ENCODE assay signal across 9 mouse cellular contexts in the genomic region with DNA sequence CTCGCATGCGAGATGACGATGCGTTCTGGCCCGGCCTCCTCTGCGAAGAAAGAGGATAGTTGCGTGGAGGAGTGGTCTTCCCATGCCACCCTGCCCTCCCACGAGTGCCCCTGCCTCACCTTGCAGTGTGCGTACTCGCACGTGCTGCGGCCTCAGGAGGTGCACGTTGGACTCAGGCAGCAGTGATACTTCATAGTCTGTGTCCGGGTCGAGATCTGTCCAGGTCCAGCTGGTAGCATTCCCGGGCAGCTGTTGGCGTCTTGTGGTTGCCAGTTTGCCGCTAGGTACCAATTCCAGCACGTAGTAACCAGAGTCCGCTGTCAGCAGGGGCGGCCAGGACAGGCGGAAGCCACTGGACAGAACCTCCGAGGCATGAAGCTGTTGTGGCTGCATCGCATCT. TPM values are rescaled to one million over a fixed set of nuclear protein-coding genes. Genes with fewer than 3 reads are reported as not detected.
DNase-seq lines count a peak whose midpoint lies in the region; ATAC-seq and TF ChIP-seq lines count a peak whose summit lies in the region.
"Had no signal": no experiment of that assay in that cellular context is flagged by ENCODE, and none has a peak within 500 bp of the region (broad histone marks: within the 10 kb centered on the region; RNA-seq: fewer than 3 reads in every experiment).

No protein-coding gene starts in this region.

- no peaks in the 10 kb centered on the region for H3K36me3 ChIP-seq in liver, adult 2 months (ENCODE audit: control insufficient read depth, insufficient read depth, low read length)
- no peaks in the 10 kb centered on the region for H3K36me3 ChIP-seq in forebrain, embryonic 14.5 days (ENCODE audit: control insufficient read depth, insufficient read depth, low read length)
- no peaks in the 10 kb centered on the region for H3K36me3 ChIP-seq in neural tube, embryonic 15.5 days

- ATAC-seq in forebrain, embryonic 14.5 days: peak; percentile 35
- 0 out of 2 replicates have a peak, but pooled peaks have one; percentile 6 for ATAC-seq in neural tube, embryonic 15.5 days (ENCODE audit: low FRiP score)

- peak overlapping the region; percentile 69 for H3K4me2 ChIP-seq in forebrain, embryonic 14.5 days (ENCODE audit: low read length)
- peak overlapping the region; percentile 82 for H3K4me2 ChIP-seq in neural tube, embryonic 15.5 days

- peak overlapping the region; percentile 39 for H3K9ac ChIP-seq in liver, adult 2 months (ENCODE audit: low read depth, low read length)
- H3K9ac ChIP-seq in forebrain, embryonic 14.5 days (ENCODE audit: low read length): peak overlapping the region; percentile 64
- peak overlapping the region; percentile 64; the same call in 1 of the 2 replicates for H3K9ac ChIP-seq in neural tube, embryonic 15.5 days (replicated peaks)

- no peak for TF ChIP-seq CTCF in liver, adult 2 months (IDR thresholded peaks at IDR 0.05; ENCODE audit: low read depth, low read length)

- DNase-seq in liver, adult 2 months (ENCODE audit: extremely low read depth, low read depth, low spot score): peak; percentile 78
- DNase-seq in liver: no peak
- DNase-seq in forebrain, embryonic 14.5 days (ENCODE audit: low spot score): no peak
- DNase-seq in kidney, postnatal 25 days: peak; percentile 60 to 87
- DNase-seq in cerebellum, postnatal 14 days: no peak
- no peak for DNase-seq in left cerebral cortex, adult 8-10 months (ENCODE audit: low spot score in 2 of 2)
- DNase-seq in cerebellum, adult 9-11 months: no peak

- no peak overlapping the region for H3K27ac ChIP-seq in liver, adult 2 months (replicated peaks; ENCODE audit: insufficient read depth, low read depth, low read length)
- no peak overlapping the region for H3K27ac ChIP-seq in forebrain, embryonic 14.5 days (ENCODE audit: low read depth, low read length)
- H3K27ac ChIP-seq in neural tube, embryonic 15.5 days (replicated peaks): no peak overlapping the region; the same call in 1 of the 2 replicates

- no peaks in the 10 kb centered on the region for H3K9me3 ChIP-seq in forebrain, embryonic 14.5 days (replicated peaks; ENCODE audit: control insufficient read depth, low read length)
- H3K9me3 ChIP-seq in neural tube, embryonic 15.5 days (replicated peaks): no peaks in the 10 kb centered on the region

- peaks cover 4% of the 10 kb centered on the region; the same call in 1 of the 2 replicates for H3K4me1 ChIP-seq in liver, adult 2 months (ENCODE audit: control insufficient read depth, insufficient read depth, low read length)
- peaks cover 7% of the 10 kb centered on the region for H3K4me1 ChIP-seq in forebrain, embryonic 14.5 days (ENCODE audit: control insufficient read depth, insufficient read depth, low read length)
- peaks cover 33% of the 10 kb centered on the region for H3K4me1 ChIP-seq in neural tube, embryonic 15.5 days

- H3K4me3 ChIP-seq in liver, adult 2 months (ENCODE audit: insufficient read depth, low read depth, low read length): peak overlapping the region; percentile 70; the same call in 1 of the 2 replicates
- H3K4me3 ChIP-seq in forebrain, embryonic 14.5 days (ENCODE audit: low read depth, low read length): peak overlapping the region; percentile 39
- peak overlapping the region; percentile 48 for H3K4me3 ChIP-seq in neural tube, embryonic 15.5 days (replicated peaks)

- WGBS in liver, adult 2 months: 47% methylated on average over 24 of the region's 24 CpGs
- WGBS in forebrain, embryonic 14.5 days: 44% methylated on average over 24 of the region's 24 CpGs
- 45% methylated on average over 24 of the region's 24 CpGs for WGBS in neural tube, embryonic 15.5 days

- no peak for TF ChIP-seq POLR2A in liver, adult 2 months (IDR thresholded peaks at IDR 0.05; ENCODE audit: extremely low read depth, insufficient read depth, low read length)

- H3K79me2 ChIP-seq in liver, adult 2 months (ENCODE audit: control insufficient read depth, insufficient read depth, low read length): no peaks in the 10 kb centered on the region

- H3K27me3 ChIP-seq in liver, adult 2 months (ENCODE audit: control insufficient read depth, insufficient read depth, low read length): no peaks in the 10 kb centered on the region
- peaks cover 4% of the 10 kb centered on the region; the same call in 1 of the 2 replicates for H3K27me3 ChIP-seq in forebrain, embryonic 14.5 days (replicated peaks; ENCODE audit: control insufficient read depth, insufficient read depth, low read length)
- peaks cover 26% of the 10 kb centered on the region for H3K27me3 ChIP-seq in neural tube, embryonic 15.5 days (replicated peaks)

RNA-seq across cellular contexts. Expression of a gene that starts 3.9 kb away (rescaled TPM):
- total RNA-seq in liver, adult 2 months (2014; rRNA removed): 0.46 and 0.47 TPM in 2 replicates
- 0.32 and 0.56 TPM in 2 replicates for polyA plus RNA-seq in liver, adult 2 months (2012; rRNA removed)
- polyA plus RNA-seq in forebrain, embryonic 14.5 days (2014; fragmentation: Nextera tagmentation; extraction: Ambion mirVana): 21.8 and 24.6 TPM in 2 replicates
- polyA plus RNA-seq in neural tube, embryonic 15.5 days (2015; fragmentation: Nextera tagmentation; extraction: Ambion mirVana): 30.0 and 31.9 TPM in 2 replicates
- total RNA-seq in left cerebral cortex, adult 8-10 months (2022): 10 to 100 TPM; 14.0 to 14.9 (median 14.4) TPM

RNA-seq across cellular contexts. Expression of a gene that starts 9.7 kb away (rescaled TPM):
- total RNA-seq in liver, adult 2 months (2014; rRNA removed): 54.5 and 71.8 TPM in 2 replicates
- 83.0 and 129 TPM in 2 replicates for polyA plus RNA-seq in liver, adult 2 months (2012; rRNA removed)
- 62.0 and 70.0 TPM in 2 replicates for polyA plus RNA-seq in forebrain, embryonic 14.5 days (2014; fragmentation: Nextera tagmentation; extraction: Ambion mirVana)
- polyA plus RNA-seq in neural tube, embryonic 15.5 days (2015; fragmentation: Nextera tagmentation; extraction: Ambion mirVana): 90.0 and 96.6 TPM in 2 replicates
- total RNA-seq in left cerebral cortex, adult 8-10 months (2022): 10 to 100 TPM; 41.3 to 55.7 (median 51.1) TPM

RNA-seq across cellular contexts. Expression of a gene that starts 15.0 kb away (rescaled TPM):
- total RNA-seq in liver, adult 2 months (2014; rRNA removed): 0.74 and 0.87 TPM in 2 replicates
- 1.3 and 1.9 TPM in 2 replicates for polyA plus RNA-seq in liver, adult 2 months (2012; rRNA removed)
- 0.12 and 0.25 TPM in 2 replicates for polyA plus RNA-seq in forebrain, embryonic 14.5 days (2014; fragmentation: Nextera tagmentation; extraction: Ambion mirVana)
- polyA plus RNA-seq in neural tube, embryonic 15.5 days (2015; fragmentation: Nextera tagmentation; extraction: Ambion mirVana): 0.78 and 1.2 TPM in 2 replicates
- total RNA-seq in left cerebral cortex, adult 8-10 months (2022): 10 to 100 TPM; 35.4 to 43.6 (median 36.6) TPM

RNA-seq across cellular contexts. Expression of a gene that starts 19.6 kb away (rescaled TPM):
- not detected in 2 replicates for total RNA-seq in liver, adult 2 months (2014; rRNA removed)
- polyA plus RNA-seq in liver, adult 2 months (2012; rRNA removed): not detected in 2 replicates
- polyA plus RNA-seq in forebrain, embryonic 14.5 days (2014; fragmentation: Nextera tagmentation; extraction: Ambion mirVana): not detected in 2 replicates
- 0.27 TPM in 1 of 2 replicates, not detected in the other for polyA plus RNA-seq in neural tube, embryonic 15.5 days (2015; fragmentation: Nextera tagmentation; extraction: Ambion mirVana)
- under 1 TPM in 1 of 4 experiments, not detected in 3; 0.35 TPM for total RNA-seq in left cerebral cortex, adult 8-10 months (2022)
- total RNA-seq: hematopoietic stem cell, adult 5-6 weeks had no signal

RNA-seq across cellular contexts. Expression of a gene that starts 32.1 kb away (rescaled TPM):
- 72.4 and 73.0 TPM in 2 replicates for total RNA-seq in liver, adult 2 months (2014; rRNA removed)
- 29.7 and 37.4 TPM in 2 replicates for polyA plus RNA-seq in liver, adult 2 months (2012; rRNA removed)
- 274 and 313 TPM in 2 replicates for polyA plus RNA-seq in forebrain, embryonic 14.5 days (2014; fragmentation: Nextera tagmentation; extraction: Ambion mirVana)
- polyA plus RNA-seq in neural tube, embryonic 15.5 days (2015; fragmentation: Nextera tagmentation; extraction: Ambion mirVana): 259 and 285 TPM in 2 replicates
- 10 to 100 TPM; 75.3 to 87.1 (median 84.7) TPM for total RNA-seq in left cerebral cortex, adult 8-10 months (2022)

Comparison
In these comparisons a context has a peak if more than half of its experiments do, and no peak if none do; other contexts are left out.
1. DNase-seq: peak in liver, adult 2 months (single experiment) and kidney, postnatal 25 days (2 of 2); none in liver (single experiment), forebrain, embryonic 14.5 days (single experiment), cerebellum, postnatal 14 days (0 of 2), left cerebral cortex, adult 8-10 months (0 of 2) and cerebellum, adult 9-11 months (single experiment).
2. RNA of a gene that starts 3.9 kb away (polyA plus RNA-seq): 30.0 to 31.9 TPM in neural tube, embryonic 15.5 days and 21.8 to 24.6 TPM in forebrain, embryonic 14.5 days; 0.32 to 0.56 TPM in liver, adult 2 months; every median in the first group is over 10 times any median in the second.
3. Peak in every context shown above with its lines, with median percentiles within 50 percentile points of each other: H3K4me3 ChIP-seq and H3K9ac ChIP-seq.